Mouse (Mus musculus) mature B cell (primary cell): Measurements from ENCODE around the gene Meiob.

Experiments
- in situ Hi-C: fragments of 300-500 bp; cut with MboI; formaldehyde crosslinking; loops from 2 replicates; pipeline ENCODE4 v1.14.3; 2019

The Meiob gene

GRCm38 (mm10) chr17:24821351-24822280 is 17.5 kb downstream of the Meiob start:
- in situ Hi-C loops = no loop called here

GRCm38 (mm10) chr17:24839842-24840241 is 35.8 kb downstream of the Meiob start, which contains the start of gene Hagh:
Gene Hagh, plus strand, starts transcription at chr17:24840143.
- in situ Hi-C loops = no loop called here

GRCm38 (mm10) chr17:24840341-24840740 is 36.3 kb downstream of the Meiob start:
- in situ Hi-C loops = no loop called here

- in situ Hi-C loops = no loop called here
Measured at GRCm38 (mm10) chr17:24841133-24841532, 37.0 kb downstream of the Meiob start.

GRCm38 (mm10) chr17:24842631-24843030 is 38.5 kb downstream of the Meiob start:
- in situ Hi-C loops = no loop called here

DNA sequence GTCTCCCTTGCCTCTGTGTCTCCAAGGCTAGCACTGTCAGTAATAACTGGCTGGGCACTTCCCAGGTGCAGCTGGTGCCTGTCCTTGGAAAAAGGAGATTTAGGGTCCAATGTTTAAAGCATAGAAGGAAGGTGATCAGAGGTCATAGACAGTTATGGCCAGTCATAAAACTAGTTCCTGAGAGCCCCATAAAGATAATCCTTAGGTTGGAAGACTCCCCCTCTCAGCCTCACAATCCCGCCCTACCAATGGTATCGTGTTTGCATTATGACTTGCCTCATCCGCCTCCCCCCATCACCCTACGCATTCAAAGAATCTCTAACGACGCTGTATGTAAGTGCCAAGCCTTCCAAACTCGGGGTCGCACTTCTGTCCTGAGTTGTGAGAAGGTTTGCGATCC is 40.4 kb downstream of the Meiob start:
- in situ Hi-C loops = no loop called here

DNA sequence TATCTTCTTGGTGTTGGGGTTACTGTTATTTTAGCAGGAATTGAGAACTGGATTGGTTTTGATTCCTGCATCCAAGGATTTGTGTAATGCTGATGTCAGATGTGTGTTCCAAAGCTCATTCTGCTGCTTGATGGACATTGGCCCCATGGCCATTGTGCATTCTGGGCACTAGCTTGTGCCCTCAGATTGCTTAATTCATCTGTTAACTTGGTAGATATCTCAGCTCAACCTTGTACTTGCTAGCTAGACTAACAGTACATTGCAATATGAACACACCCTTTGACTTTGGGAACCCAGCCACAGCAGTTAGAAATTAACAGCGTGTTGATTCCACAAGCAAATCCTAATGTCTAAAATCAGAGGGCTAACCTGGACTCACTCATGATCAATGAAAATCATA is 43.3 kb downstream of the Meiob start:
- in situ Hi-C loops = no loop called here

- in situ Hi-C loops = no loop called here
Measured at GRCm38 (mm10) chr17:24848600-24849031, 44.5 kb downstream of the Meiob start.

DNA sequence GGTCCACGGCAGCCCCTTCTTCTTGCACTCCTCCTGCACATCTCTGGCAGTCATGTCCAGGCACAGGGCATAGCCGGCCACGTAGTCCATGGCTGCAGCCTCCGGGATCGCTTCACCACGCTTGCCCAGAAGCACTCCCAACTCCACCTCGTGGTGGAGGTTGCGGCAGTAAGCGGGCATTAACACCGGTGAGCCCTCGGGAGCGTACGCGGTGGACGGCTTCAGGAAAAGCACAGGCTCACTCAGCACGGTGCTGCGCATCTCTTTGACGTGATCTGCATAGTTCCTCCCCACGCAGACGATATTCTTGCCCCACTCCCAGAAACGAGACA is 45.6 kb downstream of the Meiob start:
- in situ Hi-C loops = no loop called here

- in situ Hi-C loops = no loop called here
Measured at GRCm38 (mm10) chr17:24850065-24850772, 46.1 kb downstream of the Meiob start, which contains the start of gene Fahd1. Gene Fahd1, minus strand, starts transcription at chr17:24850364.

DNA sequence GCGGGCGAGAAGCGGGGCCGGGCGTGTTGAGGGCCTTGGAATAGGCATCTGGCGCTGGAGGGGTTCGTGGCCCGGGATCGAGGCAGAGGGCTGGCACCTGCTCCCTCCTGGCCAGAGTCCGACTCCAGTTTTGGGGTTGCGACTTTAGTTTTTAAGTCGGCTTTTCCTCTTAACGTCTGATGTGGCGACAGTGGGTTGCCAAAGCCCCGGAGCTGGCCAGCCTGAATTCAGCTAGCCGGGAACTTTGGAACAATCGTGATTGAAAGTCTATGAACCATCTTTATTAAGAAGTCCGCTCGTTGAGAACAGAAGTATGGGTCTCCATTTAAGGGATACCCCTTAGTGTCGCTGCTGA is 46.7 kb downstream of the Meiob start:
- in situ Hi-C loops = no loop called here

DNA sequence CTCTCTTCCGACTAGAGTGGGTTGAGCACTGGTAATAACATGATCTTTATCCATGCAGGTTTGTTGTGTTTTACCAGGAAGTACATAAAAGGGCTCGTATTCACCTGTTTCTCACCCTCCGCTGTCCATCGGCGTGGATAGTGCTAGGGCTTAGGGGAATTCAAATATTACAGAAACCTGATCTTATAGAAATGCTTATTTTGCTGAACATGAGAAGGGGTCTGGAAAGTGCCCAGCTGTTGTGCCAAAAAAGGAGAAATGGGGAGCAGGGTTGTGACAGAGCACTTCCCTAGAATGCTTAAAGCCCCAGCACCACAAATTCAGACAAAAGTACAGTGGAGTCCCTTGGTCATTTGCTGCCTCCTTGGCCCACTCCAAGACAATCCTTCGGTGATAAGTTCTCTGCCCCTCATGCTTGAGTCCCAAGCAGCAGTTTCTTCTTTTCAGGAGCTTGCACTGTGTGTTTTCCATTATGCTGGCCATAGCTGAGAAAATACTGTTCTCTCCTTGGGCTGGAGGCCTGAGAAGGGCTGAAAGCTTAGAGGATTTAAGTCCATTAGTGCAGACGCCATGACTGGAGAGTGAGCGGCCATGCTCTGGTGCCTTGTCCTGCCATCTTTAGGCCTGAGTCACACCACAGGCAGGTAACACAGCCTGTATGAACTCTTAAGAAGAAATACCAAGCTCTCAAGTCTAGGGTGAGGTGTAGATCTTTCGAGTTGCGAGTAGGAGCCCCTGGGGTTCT is 47.5 kb downstream of the Meiob start:
- in situ Hi-C loops = no loop called here

DNA sequence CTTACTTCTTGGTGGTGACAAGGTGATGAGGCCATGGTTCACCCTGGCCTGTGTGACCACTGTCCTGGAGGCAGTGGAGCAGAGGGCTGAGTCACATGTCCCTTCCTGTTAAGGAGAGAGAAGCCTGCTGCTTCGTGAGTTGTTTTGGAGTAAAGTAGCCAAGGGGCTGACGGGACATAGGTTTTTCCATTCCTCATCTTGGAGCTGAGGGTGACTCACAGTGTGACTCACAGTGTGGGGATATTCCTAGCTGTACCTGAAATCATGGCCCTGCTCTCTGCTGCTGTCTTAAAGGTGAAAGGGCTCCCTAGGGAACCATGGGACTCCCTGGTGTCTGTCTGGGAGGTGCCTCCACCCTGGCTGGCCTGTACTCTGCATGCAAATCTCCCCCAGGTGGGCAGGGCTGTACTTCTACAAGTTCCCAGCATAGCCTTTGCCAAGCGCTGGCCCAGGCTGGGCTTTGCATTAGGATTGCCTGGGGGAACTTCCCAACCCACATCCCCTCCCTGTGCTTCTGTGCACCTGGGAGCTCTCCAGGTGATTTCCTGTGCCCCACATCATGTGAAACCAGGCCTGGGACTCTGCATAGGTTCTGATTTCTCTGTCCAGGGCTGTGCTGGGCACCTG is 51.9 kb downstream of the Meiob start:
- in situ Hi-C loops = no loop called here

DNA sequence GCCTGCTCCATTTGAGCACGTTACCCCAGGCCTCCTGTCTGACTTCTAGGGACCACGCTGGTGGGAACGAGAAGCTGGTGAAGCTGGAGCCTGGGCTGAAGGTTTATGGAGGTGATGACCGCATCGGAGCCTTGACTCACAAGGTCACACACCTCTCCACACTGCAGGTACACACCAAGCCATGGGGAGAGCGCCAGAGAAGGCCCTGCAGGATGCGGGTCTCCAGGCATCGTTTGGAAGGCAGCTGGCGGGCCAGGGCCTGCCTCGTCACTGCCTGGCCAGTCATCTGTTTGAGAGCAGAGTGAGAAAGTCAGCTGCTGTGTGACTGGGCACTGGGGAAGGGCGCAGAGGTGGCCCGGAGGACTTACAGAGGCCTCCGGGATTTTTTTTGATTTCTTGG is 52.5 kb downstream of the Meiob start:
- in situ Hi-C loops = no loop called here

- in situ Hi-C loops = no loop called here
Measured at GRCm38 (mm10) chr17:24857831-24858470, 53.9 kb downstream of the Meiob start.

GRCm38 (mm10) chr17:24858967-24859366 is 54.9 kb downstream of the Meiob start:
- in situ Hi-C loops = no loop called here

DNA sequence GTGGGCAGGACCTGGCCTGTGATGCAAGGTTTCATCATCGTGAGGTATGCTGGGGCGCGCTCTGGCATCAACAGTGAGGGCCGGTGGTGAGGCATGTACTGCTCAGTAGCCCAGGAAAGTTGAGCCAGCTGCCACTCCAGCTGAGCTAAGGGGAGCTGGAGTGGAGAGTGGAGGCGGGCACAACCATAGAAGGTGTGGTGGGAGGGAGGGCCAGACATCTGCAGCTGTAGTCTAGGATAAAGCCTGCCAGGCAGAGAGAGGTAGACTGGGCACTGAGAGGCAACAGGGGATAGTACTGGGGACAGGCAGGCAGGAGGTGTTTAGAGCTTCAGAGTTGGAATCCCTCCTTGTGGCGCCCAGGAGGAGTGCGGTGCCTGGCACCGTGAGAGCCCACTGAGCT is 56.0 kb downstream of the Meiob start:
- in situ Hi-C loops = no loop called here

GRCm38 (mm10) chr17:24861785-24862184 is 57.7 kb downstream of the Meiob start:
- in situ Hi-C loops = no loop called here

DNA sequence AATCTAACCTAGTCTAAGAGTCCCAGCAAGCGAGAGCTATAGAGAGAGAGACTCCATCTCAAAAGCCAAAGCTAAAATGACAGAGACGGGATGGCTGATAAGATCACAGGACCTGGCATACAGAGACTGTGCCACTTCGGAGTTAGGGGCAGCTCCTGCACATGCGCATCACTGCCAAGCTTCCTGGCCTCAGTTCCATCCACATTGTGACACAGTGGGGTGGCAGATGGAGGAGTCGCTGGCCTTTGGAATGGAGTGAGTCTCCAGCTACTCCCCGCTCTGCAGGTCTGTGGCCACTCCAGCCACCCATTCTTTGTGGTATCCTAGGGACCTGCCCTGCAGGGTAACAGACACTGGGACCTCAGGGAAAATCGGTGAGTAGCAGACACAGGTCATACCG is 61.7 kb downstream of the Meiob start, which contains the start of gene Igfals:
Gene Igfals, plus strand, starts transcription at position 222 of the 400 bp plus-strand sequence.
- in situ Hi-C loops = no loop called here

DNA sequence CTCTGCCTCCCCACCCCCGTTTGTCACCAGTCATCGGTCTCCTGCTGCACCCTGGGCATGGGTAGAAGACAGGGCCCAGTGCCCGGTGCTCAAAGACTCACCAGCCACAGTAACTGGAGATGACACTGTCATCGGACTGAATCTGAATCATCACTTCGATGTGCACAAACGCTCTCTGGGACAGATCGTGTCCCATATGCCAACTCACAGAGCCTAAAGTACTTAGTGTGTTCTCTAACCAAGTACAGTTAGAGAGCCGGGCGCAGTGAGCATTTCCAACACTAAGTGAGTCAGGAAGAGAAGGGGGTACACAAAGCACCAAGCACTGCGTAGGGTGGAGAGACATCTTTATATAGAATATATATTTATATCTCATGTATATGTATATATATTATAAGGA is 63.8 kb downstream of the Meiob start:
- in situ Hi-C loops = no loop called here

DNA sequence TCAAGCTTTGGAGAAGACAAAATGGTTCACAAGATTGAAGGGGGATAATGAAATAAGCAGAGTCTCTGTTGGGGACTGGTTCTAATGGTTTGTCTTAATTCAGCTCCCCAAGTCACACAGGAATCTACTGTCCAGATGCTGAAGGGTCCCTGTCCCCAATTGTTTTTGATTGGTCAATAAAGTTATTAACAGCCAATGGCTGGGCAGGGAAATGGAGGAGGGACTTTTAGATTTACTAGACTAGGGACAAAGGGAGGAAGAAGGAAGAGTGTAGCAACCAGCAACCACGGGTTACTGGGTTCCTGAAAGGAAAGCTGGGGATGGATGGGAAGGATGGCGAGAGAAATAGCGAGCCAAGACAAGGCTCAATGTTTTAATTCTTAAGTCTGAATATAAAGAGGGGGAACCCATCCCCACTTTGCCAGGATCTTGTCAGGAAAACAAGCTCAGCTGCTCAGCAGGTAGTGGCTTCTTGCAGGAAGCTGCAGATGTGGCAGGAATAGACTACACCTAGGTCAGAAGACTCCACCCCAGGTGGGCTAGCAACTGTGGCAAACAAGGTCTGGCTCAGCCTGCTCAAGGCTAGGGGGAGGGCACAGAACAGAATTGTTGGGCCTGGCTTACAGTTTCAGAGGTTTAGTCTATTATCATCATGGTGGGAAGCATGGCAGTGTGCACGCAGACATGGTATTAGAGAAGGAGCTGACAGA is 69.8 kb downstream of the Meiob start:
- in situ Hi-C loops = no loop called here
